Mouse (Mus musculus) c-Kit-positive CD71-positive TER-119-positive erythroid progenitor cells, embryonic 14.5 days (primary cell): Measurements from ENCODE around the gene Topbp1.
"Not testable (repeated sequence)": the region's sequence is repeated elsewhere in the genome, so short reads cannot be mapped to it uniquely, and the experiment has no call there.

Experiments used
- DNase-seq: peaks from one replicate; pipeline ENCODE4 v3.0.0-alpha.2; 2013; ENCODE audit warnings: low spot score

Gene Topbp1

DNA sequence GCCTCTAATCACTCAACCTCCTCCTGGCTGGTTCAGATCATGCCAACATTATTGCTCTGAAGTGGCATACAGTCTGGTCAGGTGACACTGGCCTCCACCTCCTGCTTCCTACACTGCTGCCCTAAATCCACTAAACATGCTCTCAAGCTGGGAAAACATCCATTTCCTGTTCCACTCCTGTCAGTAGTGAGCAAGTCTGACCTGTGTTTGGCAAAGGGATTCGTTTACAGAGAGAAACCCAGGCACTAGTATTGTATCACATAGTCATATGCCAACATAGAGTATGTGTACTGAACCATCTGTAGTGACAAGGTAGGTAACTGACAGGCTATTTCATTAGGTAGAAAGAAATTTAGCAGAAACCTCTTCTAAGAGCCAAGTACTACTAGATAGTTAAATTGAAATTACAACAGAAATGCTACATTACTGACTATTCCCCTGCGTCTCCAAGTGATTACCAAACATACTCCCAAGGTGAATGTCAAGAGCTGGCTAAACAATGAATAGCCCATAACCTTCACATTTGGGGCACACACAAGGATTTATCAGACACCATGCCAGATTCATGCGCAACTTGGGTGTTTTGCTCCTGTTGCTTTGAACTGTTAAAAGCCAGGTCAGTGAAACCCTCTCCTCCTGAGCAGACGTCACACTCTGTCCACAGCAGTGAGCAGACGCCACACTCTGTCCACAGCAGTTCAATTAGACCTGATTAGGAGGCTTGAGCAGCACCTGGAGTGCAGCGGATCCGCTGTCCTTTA lies 48.7 kb downstream of the Topbp1 start:
- DNase-seq, result not testable (repeated sequence)

DNA sequence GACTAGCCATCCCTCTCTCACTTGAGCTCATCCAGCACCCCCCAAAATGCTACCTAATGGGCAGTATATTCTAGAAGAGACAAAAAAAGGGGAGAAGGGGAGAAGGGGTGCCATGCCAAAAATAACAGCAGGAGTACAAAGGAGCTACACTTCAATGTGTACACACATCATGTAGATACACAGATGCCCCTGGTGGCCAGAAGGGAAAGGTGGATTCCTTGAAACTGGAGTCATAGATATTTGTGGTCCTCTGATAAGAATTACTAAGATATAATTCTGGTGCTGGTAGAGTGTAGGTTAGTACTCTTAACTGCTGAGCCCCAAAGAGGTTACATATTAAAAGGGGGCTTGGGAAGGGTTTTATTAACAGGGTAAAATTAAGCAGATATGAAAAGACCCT lies 52.9 kb downstream of the Topbp1 start:
- peak; percentile 56 for DNase-seq

DNA sequence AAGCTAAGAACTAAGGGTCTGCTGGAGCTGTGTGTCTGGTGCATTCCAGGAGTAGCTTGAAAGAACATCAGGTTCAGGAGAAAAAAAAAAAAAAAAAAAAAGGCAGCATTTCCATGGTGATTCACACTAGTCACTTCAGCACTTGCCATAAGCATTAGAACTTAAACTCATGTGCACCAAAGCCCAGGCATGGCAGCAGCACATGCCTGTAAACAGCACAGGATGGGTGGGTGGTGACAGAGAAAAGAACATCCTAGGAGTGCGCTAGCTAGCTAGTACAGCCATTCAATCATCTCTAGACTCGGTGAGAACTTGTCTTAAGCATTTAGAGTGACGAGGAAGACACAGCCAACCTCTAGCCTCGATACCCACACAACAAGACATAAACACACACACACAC lies 53.5 kb downstream of the Topbp1 start:
- DNase-seq, result no peak

DNA sequence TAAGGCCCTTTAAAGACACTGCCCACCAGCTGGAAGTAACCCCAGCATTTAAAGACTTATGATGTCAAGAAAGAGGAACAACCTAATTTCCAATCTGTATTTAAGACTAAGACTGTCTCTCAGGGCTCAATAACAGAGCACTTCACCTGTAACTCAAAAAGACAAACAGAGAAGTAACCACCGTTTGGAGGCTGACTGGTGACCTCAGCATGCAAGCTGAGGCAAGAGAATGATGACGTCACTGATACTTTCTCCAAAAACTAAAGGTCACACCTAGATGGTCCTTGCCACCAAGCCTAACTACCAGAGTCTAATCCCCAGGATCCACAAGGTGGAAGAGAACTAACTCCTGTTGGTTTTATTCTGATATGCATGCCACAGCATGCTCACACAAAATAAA lies 55.6 kb downstream of the Topbp1 start:
- DNase-seq, result no peak

DNA sequence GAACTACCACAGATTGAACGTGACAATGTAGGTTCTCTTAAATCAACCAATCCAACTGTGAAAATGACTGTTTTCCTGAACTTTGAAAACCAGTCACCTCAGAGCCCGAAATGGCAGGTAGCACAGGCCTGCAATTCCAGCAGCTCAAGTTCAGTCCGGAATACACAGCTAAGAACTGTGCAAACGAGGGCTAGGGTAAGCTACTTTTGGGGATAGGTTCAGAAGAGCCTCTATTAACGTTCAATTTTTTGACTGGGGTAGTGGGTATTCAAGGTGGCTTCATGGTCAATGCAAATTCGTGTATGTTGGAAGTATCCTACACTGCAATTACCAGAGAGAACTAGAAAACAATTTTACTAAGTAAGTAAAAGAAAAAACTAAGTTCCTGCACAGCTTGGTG lies 58.1 kb downstream of the Topbp1 start:
- no peak for DNase-seq

DNA sequence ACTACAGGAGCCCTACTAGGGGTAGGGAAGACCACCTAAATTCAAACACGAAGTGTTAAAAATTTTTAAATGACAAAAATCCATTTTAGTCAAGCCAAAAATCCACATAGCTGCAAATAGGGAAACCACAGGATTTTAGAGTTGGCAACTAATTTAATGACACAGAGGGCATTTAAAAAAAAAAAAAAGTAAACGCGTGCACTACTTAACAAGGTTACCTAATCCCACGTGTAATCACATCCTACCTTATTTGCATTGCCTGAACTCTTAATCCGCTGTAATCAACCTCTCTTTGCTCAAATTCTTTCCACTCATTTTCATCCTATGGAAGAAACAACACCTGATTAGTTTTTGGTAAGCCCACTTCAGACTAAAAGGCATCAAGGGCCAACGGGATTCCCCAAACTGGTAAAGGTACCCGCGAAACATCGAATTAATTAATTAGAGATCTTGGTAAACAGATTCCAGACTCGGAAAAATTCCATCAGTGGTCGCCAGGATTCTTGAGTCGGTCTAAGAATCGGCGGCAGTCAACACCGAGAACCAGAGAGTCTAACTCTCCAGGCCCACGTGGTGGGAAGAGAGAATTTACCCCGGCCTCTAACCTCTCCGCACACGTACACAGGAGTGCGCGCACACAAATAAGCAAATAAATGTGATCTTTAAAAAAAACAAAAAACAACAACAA lies 58.9 kb downstream of the Topbp1 start:
- peak; percentile 38 for DNase-seq

DNA sequence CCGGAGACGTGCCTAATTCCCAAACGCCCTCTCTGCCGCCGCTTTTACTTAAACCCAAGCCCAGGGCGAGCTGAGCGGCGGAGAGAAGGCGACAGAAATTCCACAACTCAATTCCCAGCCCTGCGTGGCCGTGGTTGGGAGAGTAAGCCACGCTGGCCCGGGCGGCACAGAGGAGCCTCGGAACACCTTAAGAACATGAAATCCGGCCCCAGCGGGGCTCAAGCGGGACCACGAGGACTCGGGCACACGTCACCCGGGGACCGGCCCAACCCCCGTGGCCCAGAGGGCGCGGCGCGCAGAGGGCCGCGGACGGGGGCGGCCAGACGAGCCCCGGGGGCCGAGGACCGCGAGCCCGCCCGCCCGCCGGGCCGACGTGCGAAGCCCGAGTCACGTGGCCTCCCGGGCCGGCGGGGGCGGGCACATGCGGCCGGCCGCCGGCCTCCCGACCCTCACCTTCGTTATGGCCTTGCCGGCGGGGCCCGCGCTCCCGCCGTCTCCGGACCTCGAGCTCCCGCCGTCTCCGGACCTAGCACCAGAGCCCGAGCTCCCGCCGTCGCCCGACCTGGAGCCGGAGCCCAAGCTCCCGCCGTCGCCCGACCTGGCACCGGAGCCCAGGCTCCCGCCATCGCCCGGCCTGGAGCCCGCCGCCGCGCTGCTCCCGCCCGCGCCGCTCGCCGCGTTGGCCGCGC lies 59.7 kb downstream of the Topbp1 start:
- peak; percentile 53 for DNase-seq

DNA sequence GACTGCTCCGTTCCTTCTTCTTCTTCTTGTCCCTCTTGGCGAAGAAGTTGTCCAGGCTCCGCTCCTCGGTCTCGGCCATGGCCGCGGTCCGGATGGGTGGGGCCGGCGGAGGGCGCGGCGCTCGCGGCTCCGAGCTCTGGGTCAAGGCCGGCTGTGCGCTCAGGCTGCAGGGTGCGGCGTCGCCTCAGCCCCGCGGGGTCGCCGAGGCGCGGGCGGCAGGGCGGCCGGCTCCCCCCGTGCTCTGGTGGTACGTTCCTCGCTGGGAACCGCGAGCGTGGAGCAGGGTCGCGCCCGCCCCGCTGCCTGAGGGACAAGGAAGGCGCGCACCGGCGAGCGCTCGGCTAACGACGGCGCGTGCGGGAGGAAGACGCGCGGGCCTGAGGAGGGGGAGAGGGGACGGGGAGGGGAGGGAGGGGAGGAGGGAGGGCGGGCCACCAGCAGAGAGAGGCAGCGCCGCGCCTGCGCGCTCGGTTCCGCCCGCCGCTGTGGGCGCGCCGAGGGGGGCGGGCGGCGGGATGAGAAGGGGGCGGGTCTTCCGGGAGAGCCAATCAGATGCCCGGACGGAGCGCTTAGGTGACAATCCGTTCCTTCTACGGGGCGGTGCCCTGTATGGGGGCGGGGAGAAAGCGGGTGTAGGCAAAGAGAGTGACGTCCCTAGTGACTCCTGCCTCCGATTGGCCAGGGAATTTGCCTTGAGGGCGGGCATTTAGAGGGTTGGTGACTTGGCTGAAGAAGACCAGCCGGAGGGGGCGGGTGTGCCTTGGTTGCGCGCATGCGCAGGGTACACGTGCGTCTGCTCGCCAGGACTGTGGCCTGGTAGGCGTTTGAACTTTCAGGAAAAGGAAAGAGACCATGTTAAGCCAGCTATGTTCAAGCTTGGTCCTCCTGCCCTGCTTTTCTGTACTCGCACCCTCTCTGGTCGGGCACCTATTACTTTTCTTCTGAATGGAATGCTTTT lies 60.6 kb downstream of the Topbp1 start, which contains the start of gene Cdv3:
TSS of gene Cdv3 (minus strand) at position 551 of the 958 bp plus-strand sequence.
- peak; percentile 100 for DNase-seq

DNA sequence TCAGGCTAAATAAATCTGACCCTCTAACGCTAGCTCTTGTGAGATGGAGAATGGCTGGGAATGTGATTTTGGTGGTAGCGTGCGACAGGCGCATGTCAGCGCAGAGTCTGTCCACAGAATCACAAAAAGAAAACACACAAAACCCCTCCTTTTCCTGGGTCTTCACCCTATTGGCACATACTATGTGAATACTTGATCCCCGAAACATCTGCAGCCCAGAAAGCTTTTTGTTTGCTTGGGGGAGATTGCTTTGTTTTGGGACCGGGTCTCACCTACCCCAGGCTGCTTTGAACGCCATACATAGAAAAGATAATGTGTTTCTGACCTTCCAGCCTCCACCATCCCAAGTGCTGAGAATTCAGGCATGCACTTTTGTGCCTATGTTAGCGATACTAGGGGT lies 61.3 kb downstream of the Topbp1 start:
- no peak for DNase-seq

DNA sequence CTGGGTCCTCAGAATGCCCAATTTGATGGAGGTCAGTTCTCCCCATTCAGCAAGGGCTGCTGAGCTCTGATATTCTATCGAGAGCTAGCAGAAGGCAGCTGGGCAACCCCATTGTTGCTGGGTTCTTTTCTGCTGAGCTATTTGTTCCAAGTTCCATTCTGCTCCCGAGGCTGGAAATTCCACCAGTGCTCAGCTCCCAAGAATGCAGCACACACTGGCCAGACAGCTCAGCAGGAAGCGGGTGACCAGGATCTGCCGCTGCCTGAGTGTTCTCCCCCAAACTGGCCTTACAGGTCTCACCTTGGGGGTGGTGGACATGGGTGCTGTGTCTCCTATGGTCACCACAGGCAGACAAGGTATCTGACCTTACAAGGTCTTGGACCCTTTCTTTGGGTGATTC lies 64.9 kb downstream of the Topbp1 start:
- no peak for DNase-seq

DNA sequence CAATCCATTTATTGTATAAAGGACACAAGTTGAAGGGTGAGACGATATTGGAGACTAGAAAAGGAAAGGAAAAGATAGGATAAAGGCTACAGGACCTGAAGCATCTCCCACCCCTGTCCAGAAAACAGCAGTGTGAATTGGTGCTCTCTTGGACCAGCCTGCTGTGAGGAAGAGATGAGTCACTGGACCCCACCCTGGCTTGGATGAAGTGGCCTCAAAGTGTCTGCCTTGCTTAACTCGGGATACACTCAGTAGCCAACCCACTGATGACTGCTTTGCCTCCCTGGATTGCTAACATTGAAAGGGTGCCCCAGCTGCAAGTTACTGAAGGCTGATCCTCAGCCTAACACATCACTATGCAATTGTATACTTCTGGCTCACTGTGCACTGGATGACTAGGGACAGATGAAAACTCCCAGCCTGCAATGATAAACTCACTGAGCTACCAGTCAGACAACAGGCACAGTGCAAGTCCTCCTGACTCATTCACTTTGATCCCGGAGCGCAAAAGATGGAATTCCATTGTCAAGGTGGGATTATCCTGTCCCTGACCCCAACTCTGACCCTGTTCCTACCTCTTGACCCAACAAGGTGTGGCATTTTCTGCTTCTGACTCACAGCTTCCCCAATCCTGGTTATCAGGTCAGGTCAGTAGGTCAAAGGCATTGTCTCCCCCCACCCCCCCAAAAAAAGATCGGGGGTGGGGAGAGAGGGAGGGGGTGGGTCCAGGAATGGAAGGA lies 67.4 kb downstream of the Topbp1 start:
- DNase-seq, result no peak

DNA sequence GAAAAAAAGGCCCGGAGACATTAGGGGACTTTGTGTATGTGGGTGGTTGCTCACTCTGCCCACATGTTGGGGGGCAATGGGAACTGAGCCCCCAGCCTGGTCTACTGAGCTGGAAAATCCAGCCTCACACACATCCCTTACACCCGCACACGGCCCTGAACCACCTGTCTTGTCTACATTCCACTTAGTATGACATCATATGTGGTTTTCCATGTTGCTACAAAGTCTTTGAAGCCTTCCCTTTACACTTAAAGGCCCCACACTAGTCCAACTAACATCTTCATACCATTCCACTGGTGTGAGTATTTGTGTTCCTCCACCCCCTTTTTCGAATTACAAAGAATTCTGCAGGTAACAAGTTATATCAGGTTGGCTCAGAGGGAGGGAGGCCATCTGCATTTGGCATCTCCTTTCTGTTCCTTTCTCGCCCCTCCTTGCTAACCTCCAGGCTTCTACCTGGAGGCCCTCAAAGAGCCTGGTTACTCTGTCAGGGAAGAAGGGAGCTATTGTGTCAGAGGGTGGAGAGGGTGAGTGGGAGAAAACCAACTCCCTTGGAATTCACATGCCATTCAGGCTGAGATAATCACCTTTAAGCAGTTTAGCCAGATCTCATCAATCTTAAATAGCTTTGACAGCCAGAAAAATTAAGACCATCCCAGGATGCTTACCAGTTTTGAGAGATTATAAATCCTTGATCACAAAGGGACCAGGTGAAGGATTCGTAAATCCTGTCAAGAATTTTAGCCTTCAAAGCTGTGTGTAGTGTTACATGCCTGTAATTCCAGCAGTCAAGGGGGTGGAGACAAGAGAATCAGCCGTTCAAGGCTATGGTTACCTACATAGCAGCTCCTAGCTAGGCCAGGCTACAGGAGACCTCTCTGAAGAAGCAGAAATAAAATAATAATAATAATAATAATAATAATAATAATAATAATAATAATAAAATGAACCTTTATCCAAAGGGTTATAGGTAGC lies 71.6 kb downstream of the Topbp1 start:
- DNase-seq, result no peak

DNA sequence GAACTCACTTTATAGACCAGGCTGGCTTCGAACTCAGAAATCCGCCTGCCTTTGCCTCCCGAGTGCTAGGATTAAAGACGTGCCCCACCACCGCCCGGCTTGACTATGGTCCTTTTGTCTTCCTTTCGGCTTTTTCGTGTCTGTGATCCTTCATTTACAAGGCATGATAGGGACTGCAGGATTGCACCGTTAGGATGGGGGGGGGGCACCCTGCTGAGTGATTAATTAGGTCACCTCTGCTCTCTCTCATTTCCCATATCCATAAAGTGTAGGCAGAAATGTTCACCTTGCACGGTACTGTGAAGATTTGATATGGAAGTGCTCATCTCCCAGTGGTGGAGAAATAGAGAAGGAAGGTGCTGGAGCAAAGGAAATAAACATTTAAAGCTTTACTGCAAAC lies 73.7 kb downstream of the Topbp1 start:
- DNase-seq, result no peak

DNA sequence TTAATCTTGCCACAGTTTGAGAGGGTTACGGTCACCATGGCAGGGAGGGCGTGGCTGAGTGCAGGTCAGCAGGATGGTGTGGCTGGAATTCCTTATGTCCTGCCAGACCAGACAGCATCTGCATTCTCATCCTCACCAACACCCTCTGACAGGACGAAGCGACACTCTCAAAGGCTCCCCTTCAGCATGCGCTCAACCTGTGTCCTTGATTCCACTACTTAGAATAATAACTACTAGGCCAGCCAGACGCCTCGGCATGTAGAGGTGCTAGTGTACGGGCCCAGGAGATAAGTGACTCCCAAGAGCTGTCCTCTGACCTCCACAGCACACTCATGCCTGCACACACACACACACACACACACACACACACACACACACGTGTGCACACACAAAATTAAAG lies 74.2 kb downstream of the Topbp1 start:
- no peak for DNase-seq

DNA sequence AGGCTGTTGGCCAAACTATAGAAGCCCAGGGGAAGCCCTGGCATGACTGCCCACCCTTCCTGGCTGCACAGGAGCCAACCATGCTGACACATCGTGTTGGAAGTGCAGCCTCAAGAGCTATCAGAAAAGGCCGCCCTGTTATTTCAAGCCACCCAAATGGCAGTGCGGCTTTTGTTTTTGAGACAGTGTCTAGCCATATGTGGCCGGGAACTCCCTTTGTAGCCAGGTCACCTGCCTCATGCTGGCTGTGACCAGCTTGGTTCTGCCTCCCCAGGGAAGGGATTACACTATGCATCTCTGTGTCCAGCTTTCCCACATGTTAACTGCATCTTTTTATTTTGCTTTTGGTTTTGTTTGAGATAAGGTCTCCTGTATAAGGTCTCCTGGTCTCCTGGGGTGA lies 75.6 kb downstream of the Topbp1 start:
- DNase-seq, result no peak

DNA sequence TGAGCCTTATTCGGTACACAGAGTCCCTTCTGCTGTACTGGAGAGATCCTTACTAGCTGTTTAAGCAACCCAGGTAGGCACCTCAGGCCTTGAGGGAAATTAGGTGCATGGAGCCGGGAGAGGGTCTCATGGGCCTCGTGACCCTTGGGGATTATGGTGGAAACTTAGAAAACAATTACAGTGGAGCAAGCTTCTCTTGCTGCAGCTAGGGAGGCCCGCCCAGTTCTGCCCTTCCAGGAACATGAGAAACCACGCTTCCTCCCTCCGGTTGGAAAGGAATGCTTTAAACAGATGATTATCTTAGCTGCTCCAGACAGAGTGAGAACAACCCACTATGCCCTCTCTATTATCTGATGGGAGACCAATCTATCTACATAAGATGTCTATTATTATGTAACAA lies 78.0 kb downstream of the Topbp1 start:
- DNase-seq, result no peak

DNA sequence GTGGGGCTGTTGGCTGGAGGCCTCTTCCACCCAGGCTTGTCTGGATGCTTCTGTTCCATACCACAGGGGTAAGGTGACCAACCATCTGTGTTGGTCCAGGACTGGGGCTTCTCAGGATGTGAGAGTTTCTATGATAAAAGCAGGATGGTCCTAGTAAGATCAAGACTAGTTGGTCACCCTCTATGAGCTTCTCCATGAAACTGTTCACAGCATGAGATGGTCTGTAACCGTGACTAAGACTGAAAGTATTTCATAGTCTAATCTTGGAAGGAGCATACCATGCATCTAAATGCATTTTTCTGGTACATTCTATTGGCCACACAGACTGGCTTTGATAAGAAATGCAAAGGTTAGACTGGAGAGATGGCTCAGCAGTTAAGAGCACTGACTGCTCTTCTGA lies 78.6 kb downstream of the Topbp1 start:
- DNase-seq, result no peak

DNA sequence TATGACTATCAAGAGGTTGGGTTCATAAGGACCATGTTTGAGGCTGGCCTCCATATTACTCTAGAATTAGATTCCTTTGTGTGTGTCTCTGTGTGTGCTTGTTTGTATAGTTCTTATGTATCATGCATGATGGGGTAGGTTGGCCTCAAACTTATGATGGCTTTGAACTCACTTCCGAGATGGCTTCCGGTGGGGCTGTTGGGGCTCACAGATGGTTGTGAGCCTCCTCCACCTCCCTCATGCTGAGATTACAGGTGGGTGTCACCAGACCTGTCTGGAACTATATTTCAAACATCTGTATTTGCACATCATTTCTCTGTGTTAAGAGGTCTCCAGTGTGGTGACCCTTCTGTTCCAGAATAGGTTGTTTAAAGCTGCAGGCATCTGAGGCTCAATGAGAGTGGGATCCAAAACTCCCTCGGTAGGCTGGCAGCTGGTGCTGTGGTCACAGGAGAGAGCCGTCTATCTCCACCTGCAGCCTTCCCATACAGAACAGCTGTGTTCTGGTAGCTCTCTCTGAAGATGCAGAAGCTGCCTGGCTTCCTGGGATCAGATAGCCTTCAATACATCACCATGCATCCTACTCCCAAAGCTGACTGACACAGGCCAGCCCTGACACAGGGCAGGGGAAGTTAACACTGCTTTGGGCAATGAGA lies 79.3 kb downstream of the Topbp1 start:
- no peak for DNase-seq

DNA sequence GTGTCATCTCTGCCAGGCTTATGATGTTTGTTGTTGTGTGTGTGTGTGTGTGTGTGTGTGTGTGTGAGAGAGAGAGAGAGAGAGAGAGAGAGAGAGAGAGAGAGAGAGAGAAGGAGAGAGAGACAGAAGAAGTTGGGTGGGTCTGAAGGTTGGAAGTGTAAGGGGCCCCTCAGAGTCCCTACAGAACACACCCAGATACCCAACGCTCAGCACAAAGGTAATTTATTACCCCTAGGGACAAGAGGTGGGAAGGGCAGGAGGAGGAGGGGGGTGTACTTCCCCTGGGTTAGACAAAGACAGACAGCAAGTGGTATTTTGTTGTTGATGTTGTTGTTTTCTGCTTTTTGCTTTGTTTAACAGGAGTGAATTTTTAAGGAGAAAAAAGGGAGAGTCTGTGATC lies 80.6 kb downstream of the Topbp1 start:
- DNase-seq, result no peak

DNA sequence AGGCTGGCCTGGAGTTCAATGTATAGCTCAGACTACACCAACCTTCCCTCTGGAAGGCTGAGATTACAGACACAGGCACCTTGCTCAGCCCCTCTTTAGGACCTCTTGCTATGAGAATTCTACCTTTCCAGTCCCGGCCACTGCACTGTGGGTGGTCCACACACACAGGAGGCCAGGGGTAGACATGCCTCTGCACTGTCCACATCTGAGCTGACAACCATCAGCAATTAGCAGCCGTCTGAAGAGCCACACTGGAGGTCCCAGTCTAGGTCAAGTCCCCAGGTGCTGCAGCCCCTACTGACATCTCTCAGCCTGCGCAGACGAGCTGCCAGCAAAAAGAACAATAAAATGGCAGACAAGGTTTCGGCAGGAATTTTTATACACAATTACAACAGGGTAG lies 81.6 kb downstream of the Topbp1 start:
- no peak for DNase-seq
